Mouse (Mus musculus) E14TG2a.4 (cell line): ENCODE measurements around the gene Robo1.

Experiments
- H3K27me3 ChIP-seq: 2 replicates; pipeline ENCODE4 v1.6.1; 2014; ENCODE audit warnings: low read length, control low read depth; ENCODE audit not compliant: insufficient read depth
- H3K36me3 ChIP-seq: 2 replicates; pipeline ENCODE4 v1.6.1; 2014; ENCODE audit warnings: low read length, control low read depth; ENCODE audit not compliant: insufficient read depth
- H3K4me1 ChIP-seq: replicated peaks from 2 replicates; pipeline ENCODE4 v1.6.1; 2014; ENCODE audit warnings: low read depth, low read length, control low read depth
- H3K4me3 ChIP-seq: replicated peaks from 2 replicates; pipeline ENCODE4 v1.5.1; 2014; ENCODE audit warnings: mild to moderate bottlenecking, low read length
- H3K9me3 ChIP-seq: 2 replicates; pipeline ENCODE4 v1.6.1; 2014; ENCODE audit warnings: low read length, control low read depth
- CTCF ChIP-seq: conservative IDR thresholded peaks from 2 replicates; pipeline ENCODE4 v1.5.1; 2014; ENCODE audit warnings: low read length
- NANOG ChIP-seq: IDR thresholded peaks from 2 replicates; pipeline ENCODE4 v1.6.1; 2014; ENCODE audit warnings: borderline replicate concordance, low read length, mixed read lengths
- POU5F1 ChIP-seq: IDR thresholded peaks from 2 replicates; pipeline ENCODE4 v1.6.1; 2014; ENCODE audit warnings: low read length, borderline replicate concordance

Gene Robo1

GRCm38 (mm10) chr16:72307537-72308330, at the start of gene Robo1:
Robo1 (plus strand) TSS chr16:72308306.
- Histone ChIP-seq H3K4me3 (no peak within 1 kb of the TSS), H3K4me1 (no peaks in the 10 kb centered on the region), H3K9me3 (no peaks in the 10 kb centered on the region), H3K36me3 (no peaks in the 10 kb centered on the region), H3K27me3 (no peaks in the 10 kb centered on the region)
- TF ChIP-seq POU5F1 (no peak), CTCF (no peak), NANOG (no peak)

- Histone ChIP-seq H3K9me3 (no peaks in the 10 kb centered on the region), H3K4me1 (no peaks in the 10 kb centered on the region), H3K36me3 (no peaks in the 10 kb centered on the region), H3K4me3 (no peak overlapping the region), H3K27me3 (no peaks in the 10 kb centered on the region)
- TF ChIP-seq POU5F1 (no peak), CTCF (no peak), NANOG (no peak)
Measured at GRCm38 (mm10) chr16:72267839-72268238, 40.3 kb upstream of the Robo1 start.

- Histone ChIP-seq H3K27me3 (no peaks in the 10 kb centered on the region), H3K36me3 (no peaks in the 10 kb centered on the region), H3K9me3 (no peaks in the 10 kb centered on the region), H3K4me1 (no peaks in the 10 kb centered on the region), H3K4me3 (no peak overlapping the region)
- TF ChIP-seq CTCF (no peak), POU5F1 (no peak), NANOG (no peak)
Measured at GRCm38 (mm10) chr16:72276390-72277074, 31.6 kb upstream of the Robo1 start.

- H3K36me3 ChIP-seq: no peaks in the 10 kb centered on the region
- H3K4me3 ChIP-seq: no peak overlapping the region
- TF ChIP-seq POU5F1: no peak
- no peak for TF ChIP-seq NANOG
- no peak for TF ChIP-seq CTCF
- no peaks in the 10 kb centered on the region for H3K4me1 ChIP-seq
- no peaks in the 10 kb centered on the region for H3K27me3 ChIP-seq
- no peaks in the 10 kb centered on the region for H3K9me3 ChIP-seq
Measured at GRCm38 (mm10) chr16:72308331-72308668, 194 bp downstream of the Robo1 start.

GRCm38 (mm10) chr16:72327321-72327720, 19.2 kb downstream of the Robo1 start:
- H3K36me3 ChIP-seq: no peaks in the 10 kb centered on the region
- no peaks in the 10 kb centered on the region for H3K4me1 ChIP-seq
- no peak for TF ChIP-seq CTCF
- no peak for TF ChIP-seq NANOG
- no peak for TF ChIP-seq POU5F1
- H3K27me3 ChIP-seq: no peaks in the 10 kb centered on the region
- H3K4me3 ChIP-seq: no peak overlapping the region
- H3K9me3 ChIP-seq: no peaks in the 10 kb centered on the region

- no peak overlapping the region for H3K4me3 ChIP-seq
Measured at GRCm38 (mm10) chr16:72328579-72328978, 20.5 kb downstream of the Robo1 start.

GRCm38 (mm10) chr16:72337757-72338156, 29.7 kb downstream of the Robo1 start:
- Histone ChIP-seq H3K4me3 (no peak overlapping the region), H3K27me3 (no peaks in the 10 kb centered on the region), H3K36me3 (no peaks in the 10 kb centered on the region), H3K9me3 (no peaks in the 10 kb centered on the region), H3K4me1 (no peaks in the 10 kb centered on the region)
- TF ChIP-seq CTCF (no peak), POU5F1 (no peak), NANOG (no peak)

More at GRCm38 (mm10) chr16:72328579-72328978, 20.5 kb downstream of the Robo1 start:
- H3K9me3 ChIP-seq: no peaks in the 10 kb centered on the region
- H3K4me1 ChIP-seq: no peaks in the 10 kb centered on the region
- TF ChIP-seq CTCF (no peak), NANOG (no peak)
- H3K36me3 ChIP-seq: no peaks in the 10 kb centered on the region
- H3K27me3 ChIP-seq: no peaks in the 10 kb centered on the region

- Histone ChIP-seq H3K27me3 (no peaks in the 10 kb centered on the region), H3K36me3 (no peaks in the 10 kb centered on the region), H3K4me1 (0 out of 2 replicates have a peak, but pooled peaks cover 3% of the 10 kb centered on the region), H3K4me3 (no peak overlapping the region), H3K9me3 (no peaks in the 10 kb centered on the region)
- no peak for TF ChIP-seq CTCF
- no peak for TF ChIP-seq POU5F1
- no peak for TF ChIP-seq NANOG
Measured at GRCm38 (mm10) chr16:72350422-72350821, 42.3 kb downstream of the Robo1 start.
